Mouse (Mus musculus) olfactory bulb, adult 2 months (tissue): ENCODE results near the gene Gm5136.

Experiments
- CTCF ChIP-seq: fragments of 200-500 bp; IDR thresholded peaks from 2 replicates; pipeline ENCODE4 v1.5.1; 2012; ENCODE audit warnings: low read depth, mild to moderate bottlenecking, low read length, moderate library complexity; ENCODE audit not compliant: insufficient read depth
- POLR2A ChIP-seq: fragments of 200-500 bp; IDR thresholded peaks from 2 replicates; pipeline ENCODE4 v1.6.1; 2012; ENCODE audit warnings: mild to moderate bottlenecking, low read depth, low read length, moderate library complexity; ENCODE audit not compliant: insufficient read depth

- no peak for TF ChIP-seq CTCF
- TF ChIP-seq POLR2A: no peak
Observed at GRCm38 (mm10) chr10:108733982-108734381, 34.0 kb upstream of the Gm5136 start.
